Mouse (Mus musculus) CH12.LX (cell line): Measurements from ENCODE around the gene Exoc3l4. TPM values are rescaled to one million over a fixed set of nuclear protein-coding genes. Genes with fewer than 3 reads are reported as not detected.

Experiments
- DNase-seq: peaks from one replicate; pipeline ENCODE4 v3.0.0-alpha.2; 2013; ENCODE audit errors: extremely low read depth
- H3K27ac ChIP-seq: 2 replicates; pipeline ENCODE4 v1.5.1; 2012; ENCODE audit warnings: low read depth, mild to moderate bottlenecking, control low read depth, moderate library complexity; ENCODE audit not compliant: insufficient read depth
- H3K27me3 ChIP-seq: replicated peaks from 2 replicates; pipeline ENCODE3; 2012; ENCODE audit warnings: inconsistent platforms
- H3K36me3 ChIP-seq, 2 experiments: replicated peaks in 1 of 2; 2 replicates each; pipeline versions ENCODE3 to v1.6.1; 2012; ENCODE audit warnings: inconsistent platforms in 1 of 2, low read length in 1 of 2, mild to moderate bottlenecking in 1 of 2, mixed read lengths in 1 of 2, moderate library complexity in 1 of 2; ENCODE audit not compliant: control insufficient read depth in 1 of 2, insufficient read depth in 1 of 2
- H3K4me1 ChIP-seq, 2 experiments: 2 replicates each; pipeline ENCODE4 v1.6.1; 2012; ENCODE audit warnings: inconsistent platforms in 1 of 2, moderate library complexity in 1 of 2; ENCODE audit not compliant: insufficient read depth in 2 of 2, control insufficient read depth in 1 of 2
- H3K4me2 ChIP-seq: 2 replicates; pipeline ENCODE4 v1.6.1; 2012; ENCODE audit warnings: low read depth, mild to moderate bottlenecking, control low read depth; ENCODE audit not compliant: poor library complexity, insufficient read depth, severe bottlenecking
- H3K4me3 ChIP-seq, 3 experiments: fragments of 150-350 bp in 1 of 3; sonication (generic) in 1 of 3; replicated peaks in 1 of 3; 2 replicates each; pipeline versions ENCODE3 to v1.5.1; 2011 to 2012; ENCODE audit warnings: low read depth in 2 of 3, low read length in 2 of 3, mild to moderate bottlenecking in 2 of 3, moderate library complexity in 2 of 3, control low read depth in 1 of 3, improper control_type of control experiment in 1 of 3, inconsistent platforms in 1 of 3, mixed read lengths in 1 of 3; ENCODE audit not compliant: poor library complexity in 1 of 3
- H3K79me2 ChIP-seq: replicated peaks from 2 replicates; pipeline ENCODE4 v1.6.1; 2012; ENCODE audit warnings: mild to moderate bottlenecking, moderate library complexity; ENCODE audit not compliant: control insufficient read depth, poor library complexity, insufficient read depth, severe bottlenecking; ENCODE audit errors: extremely low read depth
- H3K9ac ChIP-seq: 2 replicates; pipeline ENCODE4 v1.6.1; 2012; ENCODE audit warnings: low read depth, mild to moderate bottlenecking, control low read depth, moderate library complexity; ENCODE audit not compliant: insufficient read depth
- H3K9me3 ChIP-seq: replicated peaks from 2 replicates; pipeline ENCODE3; 2012; ENCODE audit warnings: low read length, inconsistent platforms, mixed read lengths
- CHD1 ChIP-seq: IDR thresholded peaks from 2 replicates; pipeline ENCODE4 v1.6.1; 2012; ENCODE audit warnings: low read depth, low read length, improper control_type of control experiment, inconsistent platforms
- CHD2 ChIP-seq: IDR thresholded peaks from 2 replicates; pipeline ENCODE4 v1.6.1; 2011; ENCODE audit warnings: low read length, improper control_type of control experiment
- EP300 ChIP-seq: IDR thresholded peaks from 2 replicates; pipeline ENCODE4 v1.6.1; 2011; ENCODE audit warnings: low read length, improper control_type of control experiment
- ETS1 ChIP-seq: conservative IDR thresholded peaks from 2 replicates; pipeline ENCODE4 v1.6.1; 2012; ENCODE audit warnings: low read depth, mild to moderate bottlenecking, inconsistent platforms, low read length, improper control_type of control experiment, moderate library complexity
- IRF4 ChIP-seq: IDR thresholded peaks from 2 replicates; pipeline ENCODE4 v1.6.1; 2014; ENCODE audit warnings: low read depth, mild to moderate bottlenecking, inconsistent platforms, low read length, improper control_type of control experiment
- JUN ChIP-seq: IDR thresholded peaks from 2 replicates; pipeline ENCODE4 v1.6.1; 2011; ENCODE audit warnings: low read depth, mild to moderate bottlenecking, low read length, improper control_type of control experiment, moderate library complexity; ENCODE audit not compliant: insufficient read depth
- KAT2A ChIP-seq: IDR thresholded peaks from 2 replicates; pipeline ENCODE4 v1.6.1; 2012; ENCODE audit warnings: low read length, improper control_type of control experiment, inconsistent platforms; ENCODE audit not compliant: insufficient replicate concordance
- MAX ChIP-seq: IDR thresholded peaks from 2 replicates; pipeline ENCODE4 v1.6.1; 2011; ENCODE audit warnings: low read length, improper control_type of control experiment
- MAZ ChIP-seq: IDR thresholded peaks from 2 replicates; pipeline ENCODE4 v1.6.1; 2012; ENCODE audit warnings: low read depth, mild to moderate bottlenecking, inconsistent platforms, low read length, improper control_type of control experiment, moderate library complexity
- MEF2A ChIP-seq: IDR thresholded peaks from 2 replicates; pipeline ENCODE4 v1.6.1; 2014; ENCODE audit warnings: low read depth, mild to moderate bottlenecking, inconsistent platforms, low read length, improper control_type of control experiment, borderline replicate concordance
- MXI1 ChIP-seq: IDR thresholded peaks from 2 replicates; pipeline ENCODE4 v1.6.1; 2011; ENCODE audit warnings: mild to moderate bottlenecking, low read depth, low read length, improper control_type of control experiment
- NELFE ChIP-seq: IDR thresholded peaks from 2 replicates; pipeline ENCODE4 v1.6.1; 2011; ENCODE audit warnings: low read depth, low read length, improper control_type of control experiment
- POLR2AphosphoS2 ChIP-seq: IDR thresholded peaks from 2 replicates; pipeline ENCODE4 v1.6.1; 2011; ENCODE audit warnings: low read depth, low read length, improper control_type of control experiment
- RAD21 ChIP-seq: IDR thresholded peaks from 2 replicates; pipeline ENCODE4 v1.6.1; 2011; ENCODE audit warnings: low read depth, mild to moderate bottlenecking, low read length, improper control_type of control experiment, moderate library complexity
- USF1 ChIP-seq: IDR thresholded peaks from 2 replicates; pipeline ENCODE4 v1.6.1; 2014; ENCODE audit warnings: low read depth, mild to moderate bottlenecking, inconsistent platforms, low read length, improper control_type of control experiment
- ZNF384 ChIP-seq: IDR thresholded peaks from 2 replicates; pipeline ENCODE4 v1.6.1; 2012; ENCODE audit warnings: low read depth, low read length, improper control_type of control experiment, inconsistent platforms
- dilution Hi-C: fragments of 300-500 bp; cut with MboI; formaldehyde crosslinking; loops from 2 replicates; pipeline ENCODE4 v1.14.3; 2020; ENCODE audit warnings: low sequenced_read_pairs; ENCODE audit not compliant: extremely low pct_unique_long_range_greater_than_20kb, extremely low pct_ligation_motif_present
- in situ Hi-C: fragments of 300-500 bp; cut with MboI; formaldehyde crosslinking; loops from 3 replicates; pipeline ENCODE4 v1.14.3; 2019; ENCODE audit warnings: low sequenced_read_pairs, low pct_ligation_motif_present, low pct_unique_long_range_greater_than_20kb, mixed read lengths
- polyA plus RNA-seq: library from polyadenylated mRNA; unstranded; fragments of >175 nt; gene quantifications from 2 replicates; pipeline ENCODE4 v1.2.1, GENCODE M21; 2012; ENCODE audit warnings: low read depth; ENCODE audit not compliant: insufficient read length
- total RNA-seq, 2 experiments: library from RNA; depleted of rRNA; stranded (reverse); fragments of 300-350 nt in 1 of 2; fragments of >200 nt in 1 of 2; gene quantifications; 2 replicates each; pipeline ENCODE4 v1.2.3; 2012 to 2014

Exoc3l4 gene
- total and polyA plus RNA-seq, 3 experiments: 0.81 to 1.2 (median 0.85) TPM

GRCm38 (mm10) chr12:111420946-111421709, 4.3 kb downstream of the Exoc3l4 start:
- no peak overlapping the region for H3K27ac ChIP-seq
- peaks cover 7% of the 10 kb centered on the region for H3K9me3 ChIP-seq
- H3K36me3 ChIP-seq: no peaks in the 10 kb centered on the region
- peaks cover 3 to 22% of the 10 kb centered on the region in 2 experiments; a peak in 3 of 4 replicates for H3K4me1 ChIP-seq
- dilution Hi-C loops (no loop called here), in situ Hi-C loops (no loop called here)
- no peak for DNase-seq
- H3K4me2 ChIP-seq: no peak overlapping the region
- peaks cover 65% of the 10 kb centered on the region for H3K27me3 ChIP-seq
- H3K9ac ChIP-seq: no peak overlapping the region
- H3K4me3 ChIP-seq: no peak overlapping the region
- no peaks in the 10 kb centered on the region for H3K79me2 ChIP-seq
- TF ChIP-seq ETS1 (no peak), MAX (no peak), JUN (no peak), CHD1 (no peak), MXI1 (no peak), ZNF384 (no peak), USF1 (no peak), MAZ (no peak), NELFE (no peak), MEF2A (no peak)

- H3K79me2 ChIP-seq: no peaks in the 10 kb centered on the region
- TF ChIP-seq EP300 (no peak), CHD2 (no peak), KAT2A (no peak), RAD21 (no peak), POLR2AphosphoS2 (no peak), NELFE (no peak), IRF4 (no peak), ETS1 (no peak)
- dilution Hi-C loops (no loop called here), in situ Hi-C loops (no loop called here)
- H3K9ac ChIP-seq: no peak overlapping the region
- H3K4me2 ChIP-seq: no peak overlapping the region
- no peak overlapping the region for H3K4me3 ChIP-seq
- peaks cover 8% of the 10 kb centered on the region for H3K9me3 ChIP-seq
- no peaks in the 10 kb centered on the region for H3K36me3 ChIP-seq
- no peak overlapping the region for H3K27ac ChIP-seq
- H3K4me1 ChIP-seq: peaks cover 3 to 12% of the 10 kb centered on the region in 2 experiments; a peak in 3 of 4 replicates
- H3K27me3 ChIP-seq: peaks cover 66% of the 10 kb centered on the region
- no peak for DNase-seq
Measured at GRCm38 (mm10) chr12:111422852-111423251, 6.0 kb downstream of the Exoc3l4 start.
